ENCODE assay signal across 8 mouse cellular contexts in the genomic region with DNA sequence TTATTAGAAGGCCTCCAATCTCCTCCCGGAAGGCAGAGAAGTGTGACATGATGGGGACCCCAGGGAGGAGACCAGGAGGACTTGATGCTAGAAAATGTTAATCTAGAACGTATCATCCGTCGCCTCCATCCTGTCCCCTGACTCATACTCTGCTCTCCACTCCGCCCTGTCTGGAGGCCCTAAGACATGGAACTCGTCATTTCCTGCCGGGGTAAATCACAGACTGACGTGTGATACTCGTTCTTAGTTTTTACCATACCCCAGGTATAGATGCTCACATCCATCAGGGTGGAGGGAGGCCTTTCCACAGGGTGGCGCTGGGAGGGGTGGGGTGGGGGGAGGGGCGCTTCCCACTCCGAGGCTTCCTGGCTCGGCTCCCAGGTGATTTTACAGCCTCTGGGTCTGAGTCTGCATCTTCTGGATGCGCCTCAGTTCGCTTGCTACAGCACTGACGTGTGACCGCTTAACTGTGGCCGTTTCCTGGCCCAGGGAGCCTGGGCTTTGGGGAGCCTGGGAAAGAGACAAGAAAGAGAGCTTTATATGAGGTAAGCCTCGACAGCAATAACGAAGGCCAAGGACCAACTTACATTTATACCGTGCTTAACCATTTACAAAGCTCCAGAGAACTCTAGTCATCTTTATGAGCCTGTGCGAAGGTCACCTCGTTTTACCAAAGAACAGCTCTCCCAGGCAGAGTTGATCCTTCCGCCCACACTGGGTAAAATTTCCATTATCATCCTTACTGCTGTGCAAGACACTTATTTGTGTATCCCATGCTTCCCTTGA. TPM values are rescaled to one million over a fixed set of nuclear protein-coding genes. Genes with fewer than 3 reads are reported as not detected.
A peak's percentile ranks its signal among the peaks of the same experiment; 100 is the strongest.
DNase-seq lines count a peak whose midpoint lies in the region; ATAC-seq and TF ChIP-seq lines count a peak whose summit lies in the region.
"Had no signal": no experiment of that assay in that cellular context is flagged by ENCODE, and none has a peak within 500 bp of the region (broad histone marks: within the 10 kb centered on the region; RNA-seq: fewer than 3 reads in every experiment).

No protein-coding gene starts in this region.

- peak overlapping the region; percentile 53 for H3K4me2 ChIP-seq in kidney, embryonic 15.5 days
- 0 out of 2 replicates have a peak overlapping the region, but pooled peaks have one; percentile 21 for H3K4me2 ChIP-seq in stomach, postnatal 0 days (replicated peaks; ENCODE audit: low read depth)

- no peak overlapping the region for H3K27ac ChIP-seq in testis, adult 2 months (ENCODE audit: control insufficient read depth, insufficient read depth, low read depth, low read length)
- peak overlapping the region; percentile 67 for H3K27ac ChIP-seq in heart, embryonic 10.5 days
- H3K27ac ChIP-seq in kidney, embryonic 15.5 days = peak overlapping the region; percentile 79
- no peak overlapping the region for H3K27ac ChIP-seq in stomach, postnatal 0 days (replicated peaks)

- peak; percentile 83 for ATAC-seq in kidney, embryonic 15.5 days (replicated peaks; ENCODE audit: low FRiP score)
- 0 out of 2 replicates have a peak, but pooled peaks have one; percentile 45 for ATAC-seq in stomach, postnatal 0 days (ENCODE audit: low FRiP score, low TSS enrichment)

- no peak overlapping the region for H3K9ac ChIP-seq in kidney, embryonic 15.5 days
- H3K9ac ChIP-seq in stomach, postnatal 0 days (ENCODE audit: low read length) = no peak overlapping the region

- peaks cover 8% of the 10 kb centered on the region for H3K4me1 ChIP-seq in testis, adult 2 months (ENCODE audit: control insufficient read depth, insufficient read depth, low read length)
- peaks cover 19% of the 10 kb centered on the region for H3K4me1 ChIP-seq in heart, embryonic 10.5 days
- peaks cover 14% of the 10 kb centered on the region for H3K4me1 ChIP-seq in kidney, embryonic 15.5 days
- H3K4me1 ChIP-seq in stomach, postnatal 0 days (replicated peaks; ENCODE audit: control insufficient read depth, insufficient read depth) = no peaks in the 10 kb centered on the region

- no peaks in the 10 kb centered on the region for H3K36me3 ChIP-seq in testis, adult 2 months (ENCODE audit: control insufficient read depth, insufficient read depth, low read length)
- H3K36me3 ChIP-seq in heart, embryonic 10.5 days = no peaks in the 10 kb centered on the region
- no peaks in the 10 kb centered on the region for H3K36me3 ChIP-seq in kidney, embryonic 15.5 days
- H3K36me3 ChIP-seq in stomach, postnatal 0 days (ENCODE audit: control insufficient read depth, insufficient read depth, low read length) = no peaks in the 10 kb centered on the region

- TF ChIP-seq CTCF in testis, adult 2 months (IDR thresholded peaks at IDR 0.05; ENCODE audit: control insufficient read depth, insufficient read depth, insufficient replicate concordance, low read depth, low read length) = no peak
- TF ChIP-seq CTCF in stomach, postnatal 0 days (IDR thresholded peaks at IDR 0.05; ENCODE audit: low read depth) = peak; percentile 8; the same call in 1 of the 2 replicates

- WGBS in heart, embryonic 10.5 days = 35% methylated on average over 24 of the region's 24 CpGs
- WGBS in kidney, embryonic 15.5 days = 23% methylated on average over 24 of the region's 24 CpGs
- WGBS in stomach, postnatal 0 days = 36% methylated on average over 24 of the region's 24 CpGs

- H3K27me3 ChIP-seq in testis, adult 2 months (ENCODE audit: control insufficient read depth, insufficient read depth, low read length) = no peaks in the 10 kb centered on the region
- no peaks in the 10 kb centered on the region for H3K27me3 ChIP-seq in heart, embryonic 10.5 days (ENCODE audit: insufficient read depth, poor library complexity, severe bottlenecking)
- no peaks in the 10 kb centered on the region for H3K27me3 ChIP-seq in kidney, embryonic 15.5 days
- no peaks in the 10 kb centered on the region for H3K27me3 ChIP-seq in stomach, postnatal 0 days (ENCODE audit: control insufficient read depth, insufficient read depth, low read length)
- H3K27me3 ChIP-seq: megakaryocyte, embryonic 14.5 days had no signal

- peak overlapping the region; percentile 64 for H3K4me3 ChIP-seq in testis, adult 2 months (ENCODE audit: control insufficient read depth, low read depth, low read length)
- peak overlapping the region; percentile 28 for H3K4me3 ChIP-seq in heart, embryonic 10.5 days
- H3K4me3 ChIP-seq in kidney, embryonic 15.5 days (replicated peaks) = peak overlapping the region; percentile 14
- no peak overlapping the region for H3K4me3 ChIP-seq in stomach, postnatal 0 days (ENCODE audit: low read depth, low read length)
- H3K4me3 ChIP-seq: megakaryocyte, embryonic 14.5 days had no signal

- H3K9me3 ChIP-seq in heart, embryonic 10.5 days = no peaks in the 10 kb centered on the region
- H3K9me3 ChIP-seq in kidney, embryonic 15.5 days (replicated peaks) = no peaks in the 10 kb centered on the region
- H3K9me3 ChIP-seq in stomach, postnatal 0 days (ENCODE audit: control insufficient read depth, low read length) = no peaks in the 10 kb centered on the region
- H3K9me3 ChIP-seq: megakaryocyte, embryonic 14.5 days had no signal

- no peak for TF ChIP-seq POLR2A in testis, adult 2 months (IDR thresholded peaks at IDR 0.05; ENCODE audit: control insufficient read depth, low read depth, low read length)

- TF ChIP-seq EP300 in stomach, postnatal 0 days (optimal IDR thresholded peaks at IDR 0.05) = no peak

- DNase-seq in testis, postnatal 14 days (ENCODE audit: low spot score) = no peak
- no peak for DNase-seq in heart, embryonic 10.5 days (ENCODE audit: low spot score)
- DNase-seq in stomach, postnatal 0 days (ENCODE audit: low spot score) = no peak
- no peak for DNase-seq in cerebellum, postnatal 36 days
- DNase-seq in c-Kit-positive CD71-positive TER-119-positive erythroid progenitor cells, embryonic 14.5 days (ENCODE audit: low spot score) = no peak

RNA-seq across cellular contexts. Expression of a gene that starts 9.9 kb away (rescaled TPM):
- polyA plus RNA-seq in testis, adult 2 months (2012; rRNA removed) = 3.5 and 4.3 TPM in 2 replicates
- 39.5 and 40.6 TPM in 2 replicates for polyA plus RNA-seq in heart, embryonic 10.5 days (2016; fragmentation: Nextera tagmentation; extraction: Ambion mirVana)
- 61.3 and 61.7 TPM in 2 replicates for polyA plus RNA-seq in kidney, embryonic 15.5 days (2015; fragmentation: Nextera tagmentation; extraction: Ambion mirVana)
- 29.7 and 33.3 TPM in 2 replicates for polyA plus RNA-seq in stomach, postnatal 0 days (2015; fragmentation: Nextera tagmentation; extraction: Ambion mirVana)

RNA-seq across cellular contexts. Expression of a gene that starts 36.4 kb away (rescaled TPM):
- 17.6 and 19.3 TPM in 2 replicates for polyA plus RNA-seq in testis, adult 2 months (2012; rRNA removed)
- polyA plus RNA-seq in heart, embryonic 10.5 days (2016; fragmentation: Nextera tagmentation; extraction: Ambion mirVana) = 29.1 and 34.1 TPM in 2 replicates
- polyA plus RNA-seq in kidney, embryonic 15.5 days (2015; fragmentation: Nextera tagmentation; extraction: Ambion mirVana) = 29.3 and 32.4 TPM in 2 replicates
- polyA plus RNA-seq in stomach, postnatal 0 days (2015; fragmentation: Nextera tagmentation; extraction: Ambion mirVana) = 5.0 and 6.3 TPM in 2 replicates

Comparison
In these comparisons a context has a peak if more than half of its experiments do, and no peak if none do; other contexts are left out.
1. H3K27ac ChIP-seq: peak in heart, embryonic 10.5 days (single experiment) and kidney, embryonic 15.5 days (single experiment); none in testis, adult 2 months (single experiment) and stomach, postnatal 0 days (single experiment).